Mouse (Mus musculus) C2C12 (cell line): ENCODE data around the gene Samd5. TPM values are rescaled to one million over a fixed set of nuclear protein-coding genes. Genes with fewer than 3 reads are reported as not detected.

Source experiments
- H3K27me3 ChIP-seq: one replicate; pipeline ENCODE4 v1.6.1; 2011; ENCODE audit not compliant: control insufficient read depth, insufficient read depth, insufficient read length
- H3K36me3 ChIP-seq: one replicate; pipeline ENCODE4 v1.6.1; 2011; ENCODE audit not compliant: control insufficient read depth, insufficient read depth
- H3K4me3 ChIP-seq: one replicate; pipeline ENCODE4 v1.5.1; 2011; ENCODE audit warnings: mild to moderate bottlenecking, control low read depth; ENCODE audit not compliant: poor library complexity, insufficient read depth, severe bottlenecking
- H3K79me2 ChIP-seq: one replicate; pipeline ENCODE4 v1.6.1; 2011; ENCODE audit not compliant: control insufficient read depth, insufficient read depth
- H3K79me3 ChIP-seq: one replicate; pipeline ENCODE4 v1.6.1; 2011; ENCODE audit warnings: low read depth, control low read depth
- H3ac ChIP-seq: one replicate; pipeline ENCODE3; 2011; ENCODE audit warnings: low read depth; ENCODE audit not compliant: control insufficient read depth, insufficient read length
- CEBPB ChIP-seq: IDR thresholded peaks from one replicate; pipeline ENCODE4 v1.6.1; 2011; ENCODE audit warnings: low read depth, mild to moderate bottlenecking, control low read depth, moderate library complexity
- CTCF ChIP-seq: IDR thresholded peaks from one replicate; pipeline ENCODE4 v1.5.1; 2011; ENCODE audit not compliant: control insufficient read depth, insufficient read depth, insufficient read length
- FOSL1 ChIP-seq: IDR thresholded peaks from one replicate; pipeline ENCODE4 v1.8.0; 2011; ENCODE audit warnings: mild to moderate bottlenecking, low read length; ENCODE audit not compliant: poor library complexity, insufficient read depth, severe bottlenecking
- MAX ChIP-seq: IDR thresholded peaks from one replicate; pipeline ENCODE4 v1.6.1; 2011; ENCODE audit warnings: mild to moderate bottlenecking, control low read depth
- MYOD1 ChIP-seq: IDR thresholded peaks from one replicate; pipeline ENCODE4 v1.6.1; 2011; ENCODE audit warnings: low read depth; ENCODE audit not compliant: control insufficient read depth, insufficient read length
- MYOG ChIP-seq: IDR thresholded peaks from one replicate; pipeline ENCODE4 v1.6.1; 2011; ENCODE audit not compliant: control insufficient read depth, insufficient read length; ENCODE audit errors: extremely low read depth
- USF1 ChIP-seq: IDR thresholded peaks from one replicate; pipeline ENCODE4 v1.6.1; 2011; ENCODE audit warnings: low read depth, mild to moderate bottlenecking, control low read depth, moderate library complexity
- polyA plus RNA-seq: library from polyadenylated mRNA; unstranded; fragments of >200 nt; fragmentation: generic; extraction: Trizol; gene quantifications from one replicate; pipeline ENCODE4 v1.2.1, GENCODE M21; 2012; ENCODE audit warnings: missing spikeins

Samd5 gene
- polyA plus RNA-seq, 1 experiment = not detected

DNA sequence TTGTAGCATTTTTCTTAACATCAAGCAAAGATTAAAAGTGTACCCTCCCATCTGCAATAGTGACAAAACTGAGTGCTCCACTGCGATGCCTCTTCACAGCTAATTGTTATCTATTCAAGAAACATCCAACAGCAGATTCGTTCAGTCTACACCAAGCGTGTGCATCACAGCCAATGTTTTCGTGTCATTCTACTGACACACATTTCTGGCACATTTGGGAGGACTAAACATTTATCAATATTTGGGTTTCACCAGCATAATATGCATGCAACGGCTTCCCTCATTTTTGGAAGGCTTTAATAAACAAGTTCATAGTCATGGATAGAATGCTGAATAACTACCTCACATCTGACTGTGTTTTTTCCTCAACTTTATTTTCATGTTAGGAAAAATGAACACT, 95.6 kb downstream of the Samd5 start:
- H3K79me2 ChIP-seq = no peaks in the 10 kb centered on the region
- TF ChIP-seq MAX = no peak
- no peak for TF ChIP-seq MYOG
- TF ChIP-seq MYOD1 = no peak
- no peak for TF ChIP-seq CEBPB
- no peak for TF ChIP-seq USF1
- no peak for TF ChIP-seq FOSL1
- H3K36me3 ChIP-seq = no peaks in the 10 kb centered on the region
- H3K79me3 ChIP-seq = no peaks in the 10 kb centered on the region
- no peaks in the 10 kb centered on the region for H3K27me3 ChIP-seq
- no peak overlapping the region for H3K4me3 ChIP-seq
- H3ac ChIP-seq = no peak overlapping the region

GRCm38 (mm10) chr10:9575605-9576004, 99.4 kb downstream of the Samd5 start:
- Histone ChIP-seq H3K79me2 (no peaks in the 10 kb centered on the region), H3K4me3 (no peak overlapping the region), H3ac (no peak overlapping the region), H3K36me3 (no peaks in the 10 kb centered on the region), H3K27me3 (no peaks in the 10 kb centered on the region), H3K79me3 (no peaks in the 10 kb centered on the region)
- TF ChIP-seq MAX (no peak), MYOG (no peak), FOSL1 (no peak), CEBPB (no peak), MYOD1 (no peak), CTCF (no peak), USF1 (no peak)

DNA sequence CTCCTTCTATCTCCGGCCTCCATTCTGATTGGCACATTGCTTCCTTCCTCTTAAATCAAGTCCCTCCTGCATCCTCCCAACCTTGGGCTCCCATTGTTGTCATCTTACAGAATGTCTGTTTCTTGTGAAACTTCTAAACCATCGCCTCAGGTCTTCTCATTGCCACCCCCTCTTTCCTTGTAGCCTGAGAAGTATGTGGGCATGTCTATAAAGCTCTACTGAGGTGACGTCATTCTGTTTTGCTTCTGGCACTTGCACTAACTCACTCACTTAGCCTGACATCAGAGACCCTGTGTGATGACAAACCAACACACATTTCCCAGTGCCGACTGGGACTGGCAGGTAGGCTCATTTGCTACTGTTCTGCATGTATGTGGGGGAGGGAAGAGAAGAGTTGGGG, 100.9 kb downstream of the Samd5 start:
- H3K79me3 ChIP-seq = no peaks in the 10 kb centered on the region
- H3K27me3 ChIP-seq = no peaks in the 10 kb centered on the region
- no peaks in the 10 kb centered on the region for H3K36me3 ChIP-seq
- no peak overlapping the region for H3K4me3 ChIP-seq
- no peak for TF ChIP-seq MYOG
- no peaks in the 10 kb centered on the region for H3K79me2 ChIP-seq
- H3ac ChIP-seq = no peak overlapping the region

Other genes starting within 250 kb of the Samd5 start
- gene Stxbp5, start 225.9 kb upstream of the Samd5 start, polyA plus RNA-seq = 4.2 TPM